Mouse (Mus musculus): ENCODE results near the gene Snx30.

GRCm38 (mm10) chr4:59822119-59822518, 16.5 kb downstream of the Snx30 start:
- TF ChIP-seq CTCF (IDR thresholded peaks at IDR 0.05; ENCODE audit: extremely low read depth, insufficient read depth, low read length), result no peak
- TF ChIP-seq POLR2A (IDR thresholded peaks at IDR 0.05; ENCODE audit: extremely low read depth, insufficient read depth, low read length), result no peak

Data from cortical plate, adult 2 months (tissue).